Mouse (Mus musculus) left cerebral cortex, postnatal 25 days (tissue): ENCODE data around the gene Sh3rf1. TPM values are rescaled to one million over a fixed set of nuclear protein-coding genes. Genes with fewer than 3 reads are reported as not detected.

Source experiments
- DNase-seq, 2 experiments: peaks; one replicate each; pipeline ENCODE4 v3.0.0; 2022; ENCODE audit warnings: low spot score in 2 of 2, mixed read lengths in 1 of 2
- intact Hi-C: fragments of 180-260 bp; cut with DNase I; formaldehyde crosslinking; loops from one replicate; pipeline ENCODE4 v1.15.1; 2025
- total RNA-seq, 2 experiments: library from RNA; stranded (reverse); gene quantifications; 2 replicates each; pipeline ENCODE4 v1.2.3; 2021

The Sh3rf1 gene
- total RNA-seq: 10 to 100 TPM; 36.8 to 39.8 TPM

- intact Hi-C loops: loop anchor here (5.0 to 10.0 kb wide), 3 partner anchors 102 to 258 kb away; no protein-coding TSS in a partner anchor
- peak; percentile 64 to 80 for DNase-seq
These were observed at the start of gene Sh3rf1 for GRCm38 (mm10) chr8:61223729-61224379. Sh3rf1 (plus strand) TSS chr8:61223872.

GRCm38 (mm10) chr8:61173921-61174492, 49.7 kb upstream of the Sh3rf1 start:
- intact Hi-C loops: no loop called here
- no peak for DNase-seq

- intact Hi-C loops: no loop called here
- DNase-seq: no peak
These were observed 47.8 kb upstream of the Sh3rf1 start for GRCm38 (mm10) chr8:61175876-61176275.

- no peak for DNase-seq
- intact Hi-C loops: no loop called here
These were observed 45.7 kb upstream of the Sh3rf1 start for GRCm38 (mm10) chr8:61177680-61178593.

GRCm38 (mm10) chr8:61178594-61179140, 45.0 kb upstream of the Sh3rf1 start:
- intact Hi-C loops: no loop called here
- no peak for DNase-seq

- no peak for DNase-seq
These were observed 42.1 kb upstream of the Sh3rf1 start for GRCm38 (mm10) chr8:61181592-61181991.

GRCm38 (mm10) chr8:61182020-61182419, 41.7 kb upstream of the Sh3rf1 start:
- intact Hi-C loops: no loop called here
- no peak for DNase-seq

More at GRCm38 (mm10) chr8:61181592-61181991, 42.1 kb upstream of the Sh3rf1 start:
- intact Hi-C loops: no loop called here

GRCm38 (mm10) chr8:61185274-61186198, 38.1 kb upstream of the Sh3rf1 start:
- intact Hi-C loops: no loop called here
- no peak for DNase-seq

GRCm38 (mm10) chr8:61194306-61194925, 29.3 kb upstream of the Sh3rf1 start:
- DNase-seq: no peak
- intact Hi-C loops: no loop called here

GRCm38 (mm10) chr8:61200254-61200887, 23.3 kb upstream of the Sh3rf1 start:
- intact Hi-C loops: no loop called here
- DNase-seq: no peak

GRCm38 (mm10) chr8:61203035-61203826, 20.4 kb upstream of the Sh3rf1 start:
- DNase-seq: no peak
- intact Hi-C loops: no loop called here

GRCm38 (mm10) chr8:61206876-61207275, 16.8 kb upstream of the Sh3rf1 start:
- intact Hi-C loops: no loop called here
- no peak for DNase-seq

GRCm38 (mm10) chr8:61207636-61208035, 16.0 kb upstream of the Sh3rf1 start:
- intact Hi-C loops: no loop called here
- no peak for DNase-seq

GRCm38 (mm10) chr8:61208719-61209118, 15.0 kb upstream of the Sh3rf1 start:
- intact Hi-C loops: no loop called here
- no peak for DNase-seq

GRCm38 (mm10) chr8:61210836-61211235, 12.8 kb upstream of the Sh3rf1 start:
- intact Hi-C loops: no loop called here
- DNase-seq: peak in 1 of 2 experiments; percentile 82

GRCm38 (mm10) chr8:61215081-61215819, 8.4 kb upstream of the Sh3rf1 start:
- DNase-seq: peak in 1 of 2 experiments; percentile 37
- intact Hi-C loops: loop anchor here (5.0 kb wide), 1 partner anchor 257 kb away; no protein-coding TSS in a partner anchor

- intact Hi-C loops: loop anchor here (2.0 to 5.0 kb wide), 3 partner anchors 42 to 255 kb away; no protein-coding TSS in a partner anchor
- DNase-seq: no peak
These were observed 6.7 kb upstream of the Sh3rf1 start for GRCm38 (mm10) chr8:61217017-61217416.
